Mouse (Mus musculus) testis, adult 2 months (tissue): ENCODE measurements around the gene Slc9a3r2. TPM values are rescaled to one million over a fixed set of nuclear protein-coding genes. Genes with fewer than 3 reads are reported as not detected.
A peak's percentile ranks its signal among the peaks of the same experiment; 100 is the strongest.
"Not testable (repeated sequence)": the region's sequence is repeated elsewhere in the genome, so short reads cannot be mapped to it uniquely, and the experiment has no call there.

Experiments
- H3K27ac ChIP-seq: fragments of 200-500 bp; 2 replicates; pipeline ENCODE4 v1.5.1; 2012; ENCODE audit warnings: low read depth, low read length; ENCODE audit not compliant: control insufficient read depth, insufficient read depth
- H3K27me3 ChIP-seq: fragments of 200-500 bp; 2 replicates; pipeline ENCODE4 v1.6.1; 2012; ENCODE audit warnings: mild to moderate bottlenecking, low read length, moderate library complexity; ENCODE audit not compliant: control insufficient read depth, insufficient read depth
- H3K36me3 ChIP-seq: fragments of 200-500 bp; 2 replicates; pipeline ENCODE4 v1.6.1; 2012; ENCODE audit warnings: mild to moderate bottlenecking, low read length; ENCODE audit not compliant: control insufficient read depth, insufficient read depth
- H3K4me1 ChIP-seq: fragments of 200-500 bp; 2 replicates; pipeline ENCODE4 v1.6.1; 2012; ENCODE audit warnings: low read length; ENCODE audit not compliant: control insufficient read depth, insufficient read depth
- H3K4me3 ChIP-seq: fragments of 200-500 bp; 2 replicates; pipeline ENCODE4 v1.5.1; 2012; ENCODE audit warnings: low read depth, mild to moderate bottlenecking, low read length, moderate library complexity, mixed read lengths; ENCODE audit not compliant: control insufficient read depth
- CTCF ChIP-seq: fragments of 200-500 bp; IDR thresholded peaks from 2 replicates; pipeline ENCODE4 v1.5.1; 2012; ENCODE audit warnings: low read depth, mild to moderate bottlenecking, inconsistent platforms, low read length, moderate library complexity; ENCODE audit not compliant: control insufficient read depth, insufficient read depth, insufficient replicate concordance
- POLR2A ChIP-seq: fragments of 200-500 bp; IDR thresholded peaks from 2 replicates; pipeline ENCODE4 v1.6.1; 2012; ENCODE audit warnings: low read depth, mild to moderate bottlenecking, inconsistent platforms, low read length, moderate library complexity; ENCODE audit not compliant: control insufficient read depth
- polyA plus RNA-seq: library from polyadenylated mRNA; depleted of rRNA; stranded (reverse); fragments of >200 nt; gene quantifications from 2 replicates; pipeline ENCODE4 v1.2.3, GENCODE M21; 2012

Gene Slc9a3r2
- polyA plus RNA-seq, 1 experiment, result 3.3 TPM

- peaks cover 4% of the 10 kb centered on the region for H3K4me1 ChIP-seq
- no peaks in the 10 kb centered on the region; the same call in 1 of the 2 replicates for H3K36me3 ChIP-seq
- no peak overlapping the region for H3K4me3 ChIP-seq
- no peaks in the 10 kb centered on the region for H3K27me3 ChIP-seq
- H3K27ac ChIP-seq, result no peak overlapping the region
- no peak for TF ChIP-seq CTCF
- TF ChIP-seq POLR2A, result no peak
Observed at GRCm38 (mm10) chr17:24674277-24674676, 24.1 kb upstream of the Slc9a3r2 start.

GRCm38 (mm10) chr17:24672141-24672540 is 22.0 kb upstream of the Slc9a3r2 start:
- Histone ChIP-seq H3K27ac (no peak overlapping the region), H3K4me1 (peaks cover 7% of the 10 kb centered on the region), H3K36me3 (no peaks in the 10 kb centered on the region), H3K27me3 (no peaks in the 10 kb centered on the region), H3K4me3 (no peak overlapping the region)
- no peak for TF ChIP-seq POLR2A
- TF ChIP-seq CTCF, result no peak

GRCm38 (mm10) chr17:24671346-24671745 is 21.2 kb upstream of the Slc9a3r2 start:
- H3K27me3 ChIP-seq, result no peaks in the 10 kb centered on the region
- no peak overlapping the region for H3K27ac ChIP-seq
- H3K4me3 ChIP-seq, result no peak overlapping the region
- H3K4me1 ChIP-seq, result peaks cover 7% of the 10 kb centered on the region
- H3K36me3 ChIP-seq, result no peaks in the 10 kb centered on the region
- TF ChIP-seq POLR2A (no peak), CTCF (no peak)

- Histone ChIP-seq H3K36me3 (no peaks in the 10 kb centered on the region), H3K27me3 (no peaks in the 10 kb centered on the region), H3K27ac (peak overlapping the region; percentile 84), H3K4me1 (peaks cover 7% of the 10 kb centered on the region), H3K4me3 (peak overlapping the region; percentile 90)
- TF ChIP-seq POLR2A, result no peak
- TF ChIP-seq CTCF, result no peak
Observed at GRCm38 (mm10) chr17:24670246-24670844, 20.2 kb upstream of the Slc9a3r2 start.

- H3K27me3 ChIP-seq, result no peaks in the 10 kb centered on the region
- TF ChIP-seq CTCF, result peak; percentile 1; the same call in 1 of the 2 replicates
- TF ChIP-seq POLR2A, result peak; percentile 79
- peak within 1 kb of the TSS; percentile 90 for H3K4me3 ChIP-seq
- H3K27ac ChIP-seq, result peak within 1 kb of the TSS; percentile 84
- H3K36me3 ChIP-seq, result no peaks in the 10 kb centered on the region
- peaks cover 7% of the 10 kb centered on the region for H3K4me1 ChIP-seq
Observed at GRCm38 (mm10) chr17:24669545-24670245, 19.6 kb upstream of the Slc9a3r2 start, which contains the start of gene Zfp598. Gene Zfp598, plus strand, starts transcription at chr17:24669687.

GRCm38 (mm10) chr17:24669214-24669544 is 19.1 kb upstream of the Slc9a3r2 start:
- Histone ChIP-seq H3K4me3 (peak overlapping the region; percentile 90), H3K27ac (peak overlapping the region; percentile 65)
- not testable (repeated sequence) for H3K4me1 ChIP-seq, H3K36me3 ChIP-seq, H3K27me3 ChIP-seq

- no peak overlapping the region for H3K27ac ChIP-seq
Observed at GRCm38 (mm10) chr17:24667416-24667815, 17.3 kb upstream of the Slc9a3r2 start.

GRCm38 (mm10) chr17:24667011-24667410 is 16.9 kb upstream of the Slc9a3r2 start:
- H3K36me3 ChIP-seq, H3K4me3 ChIP-seq, H3K27me3 ChIP-seq, H3K4me1 ChIP-seq, H3K27ac ChIP-seq: not testable (repeated sequence)

More at GRCm38 (mm10) chr17:24667416-24667815, 17.3 kb upstream of the Slc9a3r2 start:
- no peak overlapping the region for H3K4me3 ChIP-seq
- no peaks in the 10 kb centered on the region for H3K36me3 ChIP-seq
- H3K27me3 ChIP-seq, result no peaks in the 10 kb centered on the region
- TF ChIP-seq POLR2A (no peak), CTCF (peak; percentile 22; the same call in 1 of the 2 replicates)
- peaks cover 7% of the 10 kb centered on the region for H3K4me1 ChIP-seq
